Mouse (Mus musculus) heart, postnatal 0 days (tissue): Measurements from ENCODE around the gene Col18a1. TPM values are rescaled to one million over a fixed set of nuclear protein-coding genes. Genes with fewer than 3 reads are reported as not detected.
"Not testable (repeated sequence)": the region's sequence is repeated elsewhere in the genome, so short reads cannot be mapped to it uniquely, and the experiment has no call there.

ENCODE experiments used
- ATAC-seq: fragments of 200-750 bp; cut with Nextera tagmentation; 2 replicates; pipeline ENCODE4 v1.8.0; 2017; ENCODE audit warnings: low read depth, moderate number of reproducible peaks, moderate library complexity; ENCODE audit not compliant: insufficient read depth
- DNase-seq: peaks from one replicate; pipeline ENCODE4 v3.0.0-alpha.2; 2016; ENCODE audit warnings: low spot score
- H3K27ac ChIP-seq: fragments of 300-500 bp; sonication (generic); 2 replicates; pipeline ENCODE4 v1.5.1; 2014; ENCODE audit warnings: low read depth, mild to moderate bottlenecking
- H3K27me3 ChIP-seq: fragments of 300-500 bp; sonication (generic); 2 replicates; pipeline ENCODE4 v1.6.1; 2014; ENCODE audit warnings: low read length, mixed read lengths; ENCODE audit not compliant: control insufficient read depth, insufficient read depth
- H3K36me3 ChIP-seq: fragments of 300-500 bp; sonication (generic); replicated peaks from 2 replicates; pipeline ENCODE4 v1.6.1; 2014; ENCODE audit warnings: low read length, mixed read lengths; ENCODE audit not compliant: control insufficient read depth, insufficient read depth
- H3K4me1 ChIP-seq: fragments of 300-500 bp; sonication (generic); 2 replicates; pipeline ENCODE4 v1.6.1; 2014; ENCODE audit warnings: antibody characterized with exemption; ENCODE audit not compliant: control insufficient read depth, insufficient read depth
- H3K4me2 ChIP-seq: fragments of 300-500 bp; sonication (generic); 2 replicates; pipeline ENCODE4 v1.6.1; 2014; ENCODE audit warnings: low read depth, mild to moderate bottlenecking, low read length, moderate library complexity
- H3K4me3 ChIP-seq: fragments of 300-500 bp; sonication (generic); 2 replicates; pipeline ENCODE4 v1.5.1; 2014; ENCODE audit warnings: low read depth, low read length
- H3K9ac ChIP-seq: fragments of 300-500 bp; sonication (generic); replicated peaks from 2 replicates; pipeline ENCODE4 v1.6.1; 2014; ENCODE audit warnings: low read depth, low read length, mixed read lengths
- H3K9me3 ChIP-seq: fragments of 300-500 bp; sonication (generic); replicated peaks from 2 replicates; pipeline ENCODE4 v1.6.1; 2016; ENCODE audit warnings: low read length; ENCODE audit not compliant: control insufficient read depth
- CTCF ChIP-seq: IDR thresholded peaks from 2 replicates; pipeline ENCODE4 v1.5.1; 2016; ENCODE audit warnings: antibody characterized with exemption, control low read depth, low read depth
- EP300 ChIP-seq: IDR thresholded peaks from 2 replicates; pipeline ENCODE4 v1.6.1; 2016; ENCODE audit warnings: antibody characterized with exemption, low read depth
- WGBS: fragments of 180-500 bp; shearing (Covaris S2); extraction: QIAGEN DNeasy Blood & Tissue Kit; methylation state at CpG from one replicate; pipeline ENCODE4 v1.1.7; 2014; 5-methylcytosine and 5-hydroxymethylcytosine counted together
- polyA plus RNA-seq: library from polyadenylated mRNA; unstranded; fragments of >200 nt; fragmentation: Nextera tagmentation; extraction: Ambion mirVana; gene quantifications from 2 replicates; pipeline ENCODE4 v1.2.1, GENCODE M21; 2015
- total RNA-seq: library from RNA; depleted of rRNA; stranded (reverse); fragments of >200 nt; gene quantifications from 2 replicates; pipeline ENCODE4 v1.2.3, GENCODE M21; 2014; ENCODE audit warnings: low replicate concordance

Col18a1 gene
- total and polyA plus RNA-seq, 2 experiments from 2014 or later, result 47.3 to 130 TPM

DNA sequence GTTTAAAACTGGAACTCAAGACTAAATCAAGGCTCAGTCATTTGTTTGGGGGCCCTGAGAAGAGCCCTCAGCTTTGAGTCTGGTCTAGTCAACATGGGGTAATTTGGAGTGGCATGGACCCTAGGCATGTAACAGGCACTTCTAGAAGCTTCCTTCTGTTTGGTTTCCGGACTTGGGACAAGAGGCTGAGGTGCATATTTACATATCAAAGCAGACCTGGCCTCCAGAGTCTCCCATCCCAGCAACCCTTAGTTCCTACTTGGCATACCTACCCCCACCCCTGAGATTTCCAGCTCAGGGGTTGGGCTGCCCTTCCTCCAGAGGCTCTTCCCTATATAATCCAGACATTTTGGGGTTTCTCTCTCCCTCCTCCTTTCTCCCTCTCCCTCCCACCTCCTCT, 20.4 kb downstream of the Col18a1 start:
- Histone ChIP-seq H3K4me2 (no peak overlapping the region), H3K27me3 (no peaks in the 10 kb centered on the region), H3K36me3 (no peaks in the 10 kb centered on the region), H3K9ac (no peak overlapping the region), H3K4me1 (peaks cover 11% of the 10 kb centered on the region), H3K27ac (no peak overlapping the region), H3K4me3 (no peak overlapping the region), H3K9me3 (no peaks in the 10 kb centered on the region)
- 95% methylated on average over 1 of the region's 1 CpGs for WGBS
- no peak for DNase-seq
- TF ChIP-seq CTCF (no peak), EP300 (no peak)
- ATAC-seq, result no peak

DNA sequence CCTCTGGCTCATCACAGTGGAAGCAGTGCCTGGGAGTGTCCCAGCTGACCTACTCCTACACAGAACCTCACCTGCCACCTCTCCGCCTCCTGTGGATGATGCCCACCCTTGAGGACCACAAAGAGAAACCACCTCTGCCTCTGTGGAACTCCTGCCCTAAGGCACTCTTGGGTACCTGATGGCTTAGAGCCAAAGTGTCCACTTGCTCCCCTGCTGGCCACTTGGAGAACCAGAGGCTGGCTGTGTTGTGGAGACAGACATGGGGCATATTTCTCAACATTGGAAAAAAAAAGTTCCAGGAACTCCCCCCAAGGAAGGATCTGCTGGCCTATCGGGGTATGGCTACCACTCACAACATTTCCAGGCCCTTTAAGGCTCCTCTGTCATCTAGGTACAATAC, 22.0 kb downstream of the Col18a1 start:
- 95% methylated on average over 2 of the region's 2 CpGs for WGBS
- Histone ChIP-seq H3K27me3 (no peaks in the 10 kb centered on the region), H3K27ac (no peak overlapping the region), H3K9ac (no peak overlapping the region), H3K9me3 (no peaks in the 10 kb centered on the region), H3K4me2 (no peak overlapping the region), H3K4me1 (no peaks in the 10 kb centered on the region), H3K4me3 (no peak overlapping the region), H3K36me3 (no peaks in the 10 kb centered on the region)
- TF ChIP-seq EP300 (no peak), CTCF (peak; percentile 43)
- ATAC-seq (no peak), DNase-seq (no peak)

DNA sequence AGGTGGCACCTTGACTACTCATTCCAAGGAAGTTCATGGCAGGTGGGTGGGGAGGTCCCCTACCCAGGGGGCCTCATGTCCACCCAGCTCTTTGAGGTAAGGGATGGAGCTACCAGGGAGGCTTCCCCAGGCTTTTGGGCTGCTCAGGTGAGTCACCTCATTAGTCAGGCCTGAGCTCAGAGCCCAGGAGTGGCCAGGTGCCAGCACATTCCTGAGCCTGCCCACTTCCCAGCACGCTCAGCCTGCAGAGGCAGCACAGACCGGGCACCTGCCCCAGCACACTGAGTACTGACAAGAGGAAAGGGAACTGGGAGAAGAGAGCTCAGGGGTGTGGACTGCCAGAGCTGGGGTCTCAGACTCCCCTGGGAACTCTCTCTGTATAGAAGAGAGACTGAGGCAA, 24.0 kb downstream of the Col18a1 start:
- ATAC-seq, result no peak
- TF ChIP-seq CTCF (no peak), EP300 (no peak)
- DNase-seq, result no peak
- no peak overlapping the region for H3K4me2 ChIP-seq
- no peaks in the 10 kb centered on the region for H3K27me3 ChIP-seq
- H3K27ac ChIP-seq, result no peak overlapping the region
- H3K9ac ChIP-seq, result no peak overlapping the region
- no peaks in the 10 kb centered on the region for H3K36me3 ChIP-seq
- WGBS, result 42% methylated on average over 2 of the region's 2 CpGs
- no peak overlapping the region for H3K4me3 ChIP-seq
- H3K4me1 ChIP-seq, result no peaks in the 10 kb centered on the region
- H3K9me3 ChIP-seq, result no peaks in the 10 kb centered on the region

DNA sequence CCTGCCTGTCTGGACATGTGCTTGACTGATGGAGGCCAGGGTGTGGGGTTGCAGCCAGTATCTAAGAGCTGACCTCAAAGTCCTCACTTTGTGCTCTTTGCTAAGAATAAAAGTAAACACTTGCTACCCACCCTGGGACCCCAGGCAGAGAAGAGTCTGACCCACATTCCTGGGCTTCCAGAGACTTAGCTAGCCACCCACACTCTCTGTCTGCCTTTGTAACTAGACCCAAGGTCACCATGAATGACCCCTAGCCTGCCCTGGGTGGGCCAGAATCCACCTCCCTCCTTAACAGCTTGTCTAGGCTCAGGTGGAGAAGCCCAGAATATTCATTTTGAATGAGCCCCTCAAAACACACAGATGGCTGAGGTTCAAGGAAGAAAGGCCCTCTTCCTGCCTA, 28.0 kb downstream of the Col18a1 start:
- Histone ChIP-seq H3K27me3 (no peaks in the 10 kb centered on the region), H3K4me2 (no peak overlapping the region), H3K4me3 (no peak overlapping the region), H3K9me3 (no peaks in the 10 kb centered on the region), H3K9ac (no peak overlapping the region), H3K4me1 (peaks cover 5% of the 10 kb centered on the region), H3K36me3 (no peaks in the 10 kb centered on the region), H3K27ac (no peak overlapping the region)
- DNase-seq (no peak), ATAC-seq (no peak)
- TF ChIP-seq CTCF (no peak), EP300 (no peak)

DNA sequence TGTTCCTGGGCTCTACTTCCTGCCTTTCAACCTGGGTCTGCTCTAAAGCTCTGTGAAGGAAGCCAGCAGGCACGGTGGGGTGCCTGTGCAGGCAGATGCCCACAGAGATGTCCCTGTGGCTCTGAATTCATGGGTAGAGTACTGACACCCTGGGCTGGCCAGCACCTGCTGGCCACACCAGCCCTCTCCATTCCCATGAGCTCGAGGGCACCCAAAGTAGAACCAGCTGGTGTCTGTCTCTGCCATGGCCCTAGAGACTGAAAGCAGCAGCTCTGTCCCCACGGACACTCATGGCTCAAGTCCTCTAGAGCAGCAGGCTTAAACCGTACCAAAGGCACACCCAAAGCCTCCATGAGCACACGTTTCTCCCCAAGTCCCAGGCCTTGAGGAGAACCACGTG, 30.1 kb downstream of the Col18a1 start:
- no peak overlapping the region for H3K27ac ChIP-seq
- WGBS, result 86% methylated on average over 6 of the region's 6 CpGs
- peaks cover 5% of the 10 kb centered on the region for H3K4me1 ChIP-seq
- no peaks in the 10 kb centered on the region for H3K9me3 ChIP-seq
- ATAC-seq (no peak), DNase-seq (no peak)
- H3K4me2 ChIP-seq, result no peak overlapping the region
- no peak for TF ChIP-seq EP300
- no peak for TF ChIP-seq CTCF
- H3K9ac ChIP-seq, result no peak overlapping the region
- H3K27me3 ChIP-seq, result no peaks in the 10 kb centered on the region
- no peak overlapping the region for H3K4me3 ChIP-seq
- no peaks in the 10 kb centered on the region for H3K36me3 ChIP-seq

DNA sequence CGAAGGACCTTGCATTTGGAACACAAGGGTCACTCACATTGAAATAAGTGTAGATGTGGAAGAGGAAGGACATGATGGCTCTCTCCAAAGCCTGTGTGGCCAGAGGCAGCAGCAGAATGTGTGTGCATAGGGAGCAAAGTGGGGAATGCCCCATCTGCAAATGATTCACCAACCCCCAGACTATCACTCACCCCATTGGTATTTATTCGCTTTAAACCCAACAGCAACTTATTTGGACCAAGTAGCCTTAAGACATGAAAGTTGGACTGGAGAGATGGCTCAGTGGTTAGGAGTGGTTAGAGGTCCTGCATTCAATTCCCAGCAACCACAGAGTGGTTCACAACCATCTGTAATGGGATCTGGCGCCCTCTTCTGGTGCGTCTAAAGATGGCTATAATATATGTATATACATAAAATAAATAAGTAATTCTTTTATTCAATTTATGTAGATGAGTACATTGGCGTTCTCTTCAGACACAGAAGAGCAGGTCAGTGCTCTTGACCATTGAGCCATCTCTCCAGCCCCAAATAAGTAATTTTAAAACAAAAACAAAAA, 31.0 kb downstream of the Col18a1 start:
- no peak overlapping the region for H3K4me2 ChIP-seq
- H3K27me3 ChIP-seq, result no peaks in the 10 kb centered on the region
- no peak for ATAC-seq
- no peaks in the 10 kb centered on the region for H3K9me3 ChIP-seq
- H3K4me1 ChIP-seq, result peaks cover 8% of the 10 kb centered on the region
- H3K36me3 ChIP-seq, result no peaks in the 10 kb centered on the region
- H3K9ac ChIP-seq, result no peak overlapping the region
- no peak overlapping the region for H3K4me3 ChIP-seq
- DNase-seq, result no peak
- H3K27ac ChIP-seq, result no peak overlapping the region
- 90% methylated on average over 5 of the region's 5 CpGs for WGBS
- no peak for TF ChIP-seq CTCF

DNA sequence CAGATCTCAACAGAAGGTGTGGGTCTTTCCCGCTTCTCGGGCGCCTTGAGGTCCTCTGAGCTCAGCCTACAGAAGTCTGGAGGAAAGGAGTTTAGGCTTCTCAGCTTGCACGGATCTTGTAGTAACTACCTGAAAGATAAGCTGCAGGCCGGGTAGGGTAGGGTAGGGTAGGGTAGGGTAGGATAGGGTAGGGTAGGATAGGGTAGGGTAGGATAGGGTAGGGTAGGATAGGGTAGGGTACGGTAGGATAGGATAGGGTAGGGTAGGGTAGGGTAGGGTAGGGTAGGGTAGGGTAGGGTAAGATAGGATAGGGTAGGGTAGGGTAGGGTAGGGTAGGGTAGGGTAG, 31.6 kb downstream of the Col18a1 start:
- not testable (repeated sequence) for DNase-seq, H3K4me1 ChIP-seq, H3K9me3 ChIP-seq, H3K27ac ChIP-seq, H3K9ac ChIP-seq, ATAC-seq, H3K4me3 ChIP-seq, H3K4me2 ChIP-seq, H3K36me3 ChIP-seq, H3K27me3 ChIP-seq
- 46% methylated on average over 6 of the region's 6 CpGs for WGBS
